Mouse (Mus musculus) hematopoietic stem cell, adult 5-6 weeks (primary cell): ENCODE measurements around the gene Cmip. TPM values are rescaled to one million over a fixed set of nuclear protein-coding genes. Genes with fewer than 3 reads are reported as not detected.

Source experiments
- ATAC-seq, 2 experiments: fragments of 125-278 bp in 1 of 2; replicated peaks in 1 of 2; 2 replicates each; pipeline ENCODE4 v1.8.0; 2016 to 2017; ENCODE audit warnings: inconsistent platforms in 2 of 2, mild to moderate bottlenecking in 2 of 2, moderate number of reproducible peaks in 2 of 2, low read depth in 1 of 2, moderate TSS enrichment in 1 of 2; ENCODE audit not compliant: low FRiP score in 2 of 2, poor library complexity in 2 of 2, severe bottlenecking in 2 of 2, insufficient read depth in 1 of 2, low TSS enrichment in 1 of 2
- total RNA-seq: library from RNA; stranded (forward); fragments of 172-1452, 232-1000 nt; gene quantifications from 2 replicates; pipeline ENCODE4 v1.2.3, GENCODE M21; 2017

Gene Cmip
- 11.1 and 16.3 TPM in 2 replicates for total RNA-seq

- ATAC-seq, result no peak
Measured at GRCm38 (mm10) chr8:117257029-117257820, at the start of gene Cmip. TSS of gene Cmip (plus strand) at chr8:117257064.

DNA sequence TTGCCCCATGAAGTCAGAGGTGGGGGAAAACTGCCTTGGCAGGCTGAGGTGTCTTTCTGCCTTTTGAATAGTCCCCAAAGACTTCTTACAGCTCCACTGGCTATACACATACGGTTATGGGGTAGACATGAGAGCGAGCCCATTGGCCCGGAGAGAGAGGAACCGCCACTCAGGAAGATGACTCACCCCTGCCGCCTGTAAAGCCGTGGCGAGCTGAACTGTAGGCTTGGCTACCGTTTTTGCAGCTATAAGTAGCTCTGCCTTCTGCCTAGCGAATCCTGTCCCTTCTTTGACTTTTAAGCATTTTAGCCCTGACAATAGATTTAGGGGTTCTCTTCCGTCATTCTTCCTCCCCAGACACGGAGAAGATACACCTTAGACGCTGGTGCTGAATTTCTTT lies 47.7 kb upstream of the Cmip start:
- peak in 1 of 2 experiments; percentile 61; a peak in 1 of 4 replicates for ATAC-seq

- ATAC-seq, result no peak
Measured at GRCm38 (mm10) chr8:117212100-117212499, 44.8 kb upstream of the Cmip start.

GRCm38 (mm10) chr8:117217724-117218123 lies 39.1 kb upstream of the Cmip start:
- ATAC-seq, result no peak

- no peak for ATAC-seq
Measured at GRCm38 (mm10) chr8:117222396-117222795, 34.5 kb upstream of the Cmip start.

DNA sequence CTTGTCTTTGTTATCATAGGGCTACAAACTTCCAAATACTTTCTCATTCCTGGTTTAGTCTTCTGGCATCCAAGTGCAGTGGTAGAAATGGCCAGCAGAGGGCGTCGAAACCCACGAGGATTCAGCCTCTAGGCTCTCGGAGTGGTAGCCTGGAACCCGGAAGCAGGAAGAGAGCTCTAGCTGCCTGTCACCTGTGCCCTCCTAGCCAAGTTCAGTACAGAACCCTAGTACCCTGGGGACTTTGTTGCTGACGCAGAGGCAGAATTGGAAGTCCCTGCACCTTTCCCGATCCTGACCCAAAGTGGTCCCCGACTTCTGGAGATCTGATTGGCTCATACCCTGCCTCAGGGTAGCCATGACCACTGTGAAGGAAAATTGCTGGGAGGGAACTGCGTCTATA lies 32.2 kb upstream of the Cmip start:
- peak; percentile 96 to 97 for ATAC-seq

DNA sequence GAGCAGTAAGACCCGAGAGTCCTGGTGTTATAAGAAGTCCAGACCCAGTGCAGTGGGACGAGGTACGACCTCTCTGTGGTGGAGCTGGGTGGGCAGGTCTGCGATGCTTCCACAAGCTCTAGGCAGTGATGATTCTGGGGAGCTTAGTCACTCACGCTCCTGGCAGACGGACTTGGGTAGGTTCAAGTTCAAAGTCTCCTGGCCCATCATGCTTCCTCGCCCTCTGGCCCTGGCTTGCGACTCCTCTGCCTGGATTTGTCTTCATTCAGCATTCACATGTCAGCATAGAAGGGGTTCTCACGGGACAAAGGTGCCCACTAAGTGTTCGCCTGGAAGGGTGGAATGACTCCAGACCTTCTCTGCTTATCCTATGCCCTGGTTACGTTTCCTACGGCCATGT lies 30.6 kb upstream of the Cmip start:
- no peak for ATAC-seq

- no peak for ATAC-seq
Measured at GRCm38 (mm10) chr8:117227339-117227738, 29.5 kb upstream of the Cmip start.

DNA sequence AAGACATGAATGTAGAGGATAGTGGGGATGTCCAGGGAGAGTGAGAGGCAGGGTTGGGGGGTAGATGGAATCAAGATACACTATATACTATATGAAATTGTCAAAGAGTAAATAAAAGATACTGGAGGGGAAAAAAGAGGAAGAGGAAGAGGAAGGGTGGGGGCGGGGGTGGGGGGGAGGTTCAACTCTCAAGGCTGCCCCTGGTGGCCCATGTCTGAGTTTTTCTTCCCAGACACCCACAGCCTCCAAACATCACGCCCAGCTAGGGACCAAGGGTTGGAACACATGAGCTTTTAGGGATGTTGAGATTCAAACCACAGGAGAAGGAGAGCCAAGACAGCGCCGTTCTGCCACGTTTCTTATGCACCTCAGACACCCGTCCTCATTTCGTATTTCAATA lies 23.7 kb upstream of the Cmip start:
- ATAC-seq, result peak; percentile 32 to 80; a peak in 3 of 4 replicates

DNA sequence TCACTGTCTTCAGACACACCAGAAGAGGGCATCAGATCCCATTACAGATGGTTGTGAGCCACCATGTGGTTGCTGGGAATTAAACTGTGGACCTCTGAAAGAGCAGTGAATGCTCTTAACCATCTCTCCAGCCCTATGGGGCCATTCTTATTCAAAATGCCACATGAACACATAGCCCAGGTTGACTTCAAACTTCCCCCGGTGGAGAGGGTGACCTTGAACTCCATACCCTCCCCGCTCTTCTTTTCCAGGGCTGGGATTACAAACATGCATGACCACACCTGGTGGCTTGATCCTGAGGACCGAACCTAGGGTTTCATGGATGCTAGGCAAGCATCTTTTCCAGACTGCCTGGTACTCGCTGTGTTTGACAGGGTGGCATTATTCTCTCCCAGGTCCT lies 20.3 kb upstream of the Cmip start:
- no peak for ATAC-seq

- no peak for ATAC-seq
Measured at GRCm38 (mm10) chr8:117240326-117240725, 16.5 kb upstream of the Cmip start.

DNA sequence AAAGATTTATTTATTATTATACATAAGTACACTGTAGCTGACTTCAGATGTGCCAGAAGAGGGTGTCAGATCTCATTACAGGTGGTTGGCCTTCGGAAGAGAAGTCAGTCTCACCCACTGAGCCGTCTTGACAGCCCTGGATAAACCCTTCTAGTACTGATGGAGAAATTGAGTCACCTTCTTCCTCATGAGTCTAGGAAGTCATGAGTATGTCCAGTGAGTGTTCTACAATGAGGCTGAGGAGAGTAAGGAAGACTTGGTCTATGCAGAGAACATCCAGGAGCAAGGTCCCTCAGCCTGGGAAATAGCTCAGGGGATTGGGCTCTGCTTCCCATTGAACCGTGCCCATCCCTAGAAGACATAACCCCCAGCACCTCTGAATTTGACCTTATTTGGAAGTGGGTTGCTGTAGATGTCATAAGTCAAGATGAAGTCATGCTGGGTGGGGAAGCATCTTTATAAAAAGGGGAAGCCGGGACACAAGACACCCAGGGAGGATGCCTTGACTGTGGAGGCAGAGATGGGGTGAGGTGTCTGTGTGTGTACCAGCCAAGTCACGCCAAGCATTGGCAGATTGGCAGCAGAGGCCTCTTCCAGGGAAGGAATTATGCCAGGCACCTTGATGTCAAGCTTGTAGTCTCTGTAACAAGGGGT lies 15.9 kb upstream of the Cmip start:
- peak; percentile 32 to 68; a peak in 2 of 4 replicates for ATAC-seq

- ATAC-seq, result no peak
Measured at GRCm38 (mm10) chr8:117241848-117242247, 15.0 kb upstream of the Cmip start.

- ATAC-seq, result no peak
Measured at GRCm38 (mm10) chr8:117242286-117242685, 14.6 kb upstream of the Cmip start.

- no peak for ATAC-seq
Measured at GRCm38 (mm10) chr8:117244601-117245000, 12.3 kb upstream of the Cmip start.

GRCm38 (mm10) chr8:117248341-117248740 lies 8.5 kb upstream of the Cmip start:
- peak; percentile 47 to 61 for ATAC-seq

DNA sequence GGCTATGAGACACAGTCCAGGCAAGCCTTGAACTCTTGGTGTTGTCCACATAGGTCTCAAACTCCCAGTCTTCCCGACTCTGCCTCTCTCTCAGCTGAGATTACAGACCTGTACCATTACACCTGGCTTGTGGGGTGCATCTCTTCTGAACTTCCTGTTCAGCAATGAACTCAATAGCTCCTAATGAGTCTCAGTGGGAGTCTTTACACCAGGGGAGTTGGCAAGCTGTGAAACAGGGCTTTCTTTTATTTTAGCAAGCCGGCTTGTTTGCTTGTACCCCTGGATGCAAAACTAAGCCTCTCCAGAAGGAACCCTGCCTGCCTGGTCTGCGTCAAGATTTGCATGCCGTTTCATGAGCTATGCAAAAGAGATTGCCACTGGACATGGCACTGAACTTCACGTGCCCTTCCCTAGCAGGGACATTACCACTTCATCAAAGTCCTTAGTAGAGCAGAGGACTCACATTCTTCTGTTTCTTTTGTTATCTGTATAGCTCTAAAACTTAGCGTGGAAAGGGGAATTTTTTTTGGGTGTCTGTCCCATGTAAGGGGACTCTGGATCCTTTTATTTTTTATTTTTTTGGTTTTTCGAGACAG lies 5.7 kb upstream of the Cmip start:
- ATAC-seq, result no peak

DNA sequence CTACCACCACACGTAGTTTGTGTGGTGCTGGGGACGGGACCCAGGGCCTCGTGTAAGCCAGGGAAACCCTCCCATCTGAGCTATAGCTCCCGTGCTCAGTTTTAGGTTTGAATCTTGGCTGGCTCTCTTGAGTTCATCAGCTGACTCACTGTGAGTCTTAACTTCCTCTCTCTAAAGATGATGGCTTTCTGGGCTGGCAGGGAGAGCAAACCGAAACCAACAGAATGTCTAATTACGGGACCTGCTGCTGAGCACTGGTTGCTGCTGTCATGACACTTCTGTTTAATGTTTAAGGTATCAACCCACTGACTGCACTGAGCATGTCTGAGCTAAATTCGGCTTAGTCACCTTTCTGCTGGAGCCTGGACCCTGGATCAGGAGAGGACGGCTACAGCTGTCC lies 4.2 kb upstream of the Cmip start:
- peak; percentile 58 to 61 for ATAC-seq
